Mouse (Mus musculus): ENCODE measurements around the gene Odr4. TPM values are rescaled to one million over a fixed set of nuclear protein-coding genes. Genes with fewer than 3 reads are reported as not detected.

Odr4 gene
- polyA plus RNA-seq, 1 experiment from 2014 or later: 39.0 TPM

GRCm38 (mm10) chr1:150404555-150404954, 11.7 kb upstream of the Odr4 start:
- Histone ChIP-seq H3K9me3 (ENCODE audit: control insufficient read depth, low read length) (no peaks in the 10 kb centered on the region), H3K9ac (ENCODE audit: low read depth, low read length) (no peak overlapping the region), H3K4me1 (ENCODE audit: control insufficient read depth, insufficient read depth, low read depth, low read length) (no peaks in the 10 kb centered on the region), H3K27me3 (replicated peaks; ENCODE audit: control insufficient read depth, insufficient read depth, low read length) (no peaks in the 10 kb centered on the region), H3K36me3 (ENCODE audit: control insufficient read depth, insufficient read depth, low read length) (peaks cover 17% of the 10 kb centered on the region), H3K27ac (ENCODE audit: low read depth, low read length) (no peak overlapping the region), H3K4me3 (ENCODE audit: low read length) (no peak overlapping the region), H3K4me2 (ENCODE audit: low read length) (no peak overlapping the region)
- no peak for ATAC-seq
- WGBS: 95% methylated on average over 3 of the region's 3 CpGs

- no peak for ATAC-seq
- Histone ChIP-seq H3K4me2 (ENCODE audit: low read length) (no peak overlapping the region), H3K27me3 (replicated peaks; ENCODE audit: control insufficient read depth, insufficient read depth, low read length) (no peaks in the 10 kb centered on the region), H3K9ac (ENCODE audit: low read depth, low read length) (no peak overlapping the region), H3K9me3 (ENCODE audit: control insufficient read depth, low read length) (no peaks in the 10 kb centered on the region), H3K27ac (ENCODE audit: low read depth, low read length) (no peak overlapping the region), H3K4me1 (ENCODE audit: control insufficient read depth, insufficient read depth, low read depth, low read length) (no peaks in the 10 kb centered on the region), H3K36me3 (ENCODE audit: control insufficient read depth, insufficient read depth, low read length) (peaks cover 15% of the 10 kb centered on the region), H3K4me3 (ENCODE audit: low read length) (no peak overlapping the region)
- WGBS: 95% methylated on average over 3 of the region's 3 CpGs
Measured at GRCm38 (mm10) chr1:150403914-150404313, 11.0 kb upstream of the Odr4 start.

DNA sequence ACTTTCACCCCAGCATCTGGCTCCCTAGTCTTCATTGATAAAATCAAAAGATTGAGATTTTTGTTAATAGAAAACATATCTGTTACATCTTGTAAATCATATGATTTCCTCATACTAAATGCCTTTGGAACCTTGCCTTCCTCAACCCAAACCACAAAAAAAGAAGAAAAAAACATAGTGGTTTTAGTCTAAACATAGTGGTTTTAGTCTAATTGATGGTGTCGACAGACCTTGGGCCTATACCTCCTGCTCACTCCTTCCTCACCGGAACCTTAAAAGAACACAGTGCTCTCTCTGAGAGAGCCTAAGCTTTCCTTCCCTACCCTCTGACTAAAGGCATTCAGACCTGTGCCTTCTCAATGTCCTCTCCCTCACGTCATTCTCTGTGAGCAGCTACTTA, 3.1 kb upstream of the Odr4 start:
- Histone ChIP-seq H3K9me3 (ENCODE audit: control insufficient read depth, low read length) (no peaks in the 10 kb centered on the region), H3K27ac (ENCODE audit: low read depth, low read length) (no peak overlapping the region), H3K4me3 (ENCODE audit: low read length) (no peak overlapping the region), H3K9ac (ENCODE audit: low read depth, low read length) (no peak overlapping the region), H3K4me2 (ENCODE audit: low read length) (no peak overlapping the region), H3K36me3 (ENCODE audit: control insufficient read depth, insufficient read depth, low read length) (peaks cover 14% of the 10 kb centered on the region), H3K4me1 (ENCODE audit: control insufficient read depth, insufficient read depth, low read depth, low read length) (peaks cover 8% of the 10 kb centered on the region), H3K27me3 (replicated peaks; ENCODE audit: control insufficient read depth, insufficient read depth, low read length) (no peaks in the 10 kb centered on the region)
- no peak for ATAC-seq
- WGBS: 92% methylated on average over 3 of the region's 3 CpGs

DNA sequence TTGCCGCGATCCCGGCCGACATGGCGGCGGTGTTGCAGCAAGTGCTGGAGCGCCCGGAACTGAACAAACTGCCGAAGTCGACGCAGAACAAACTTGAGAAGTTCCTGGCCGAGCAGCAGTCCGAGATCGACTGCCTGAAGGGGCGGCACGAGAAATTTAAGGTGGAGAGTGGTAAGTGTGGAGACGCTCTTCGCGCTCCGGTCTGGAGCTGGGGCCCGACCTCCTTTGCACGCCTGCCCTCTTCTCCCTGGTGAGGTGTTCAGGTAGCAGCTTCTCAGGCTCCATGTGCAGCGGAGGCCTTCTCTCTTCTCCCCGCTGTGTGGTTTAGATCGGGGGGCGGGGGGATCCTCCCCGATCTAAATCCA, 590 bp upstream of the Odr4 start:
- WGBS: 0% methylated on average over 27 of the region's 27 CpGs
- peaks cover 8% of the 10 kb centered on the region for H3K4me1 ChIP-seq (ENCODE audit: control insufficient read depth, insufficient read depth, low read depth, low read length)
- ATAC-seq: no peak
- H3K36me3 ChIP-seq (ENCODE audit: control insufficient read depth, insufficient read depth, low read length): peaks cover 13% of the 10 kb centered on the region; the same call in 1 of the 2 replicates
- peak overlapping the region; percentile 80 for H3K4me3 ChIP-seq (ENCODE audit: low read length)
- peak overlapping the region; percentile 82 for H3K9ac ChIP-seq (ENCODE audit: low read depth, low read length)
- H3K27me3 ChIP-seq (replicated peaks; ENCODE audit: control insufficient read depth, insufficient read depth, low read length): no peaks in the 10 kb centered on the region
- H3K9me3 ChIP-seq (ENCODE audit: control insufficient read depth, low read length): no peaks in the 10 kb centered on the region
- H3K4me2 ChIP-seq (ENCODE audit: low read length): peak overlapping the region; percentile 81
- peak overlapping the region; percentile 86 for H3K27ac ChIP-seq (ENCODE audit: low read depth, low read length)

DNA sequence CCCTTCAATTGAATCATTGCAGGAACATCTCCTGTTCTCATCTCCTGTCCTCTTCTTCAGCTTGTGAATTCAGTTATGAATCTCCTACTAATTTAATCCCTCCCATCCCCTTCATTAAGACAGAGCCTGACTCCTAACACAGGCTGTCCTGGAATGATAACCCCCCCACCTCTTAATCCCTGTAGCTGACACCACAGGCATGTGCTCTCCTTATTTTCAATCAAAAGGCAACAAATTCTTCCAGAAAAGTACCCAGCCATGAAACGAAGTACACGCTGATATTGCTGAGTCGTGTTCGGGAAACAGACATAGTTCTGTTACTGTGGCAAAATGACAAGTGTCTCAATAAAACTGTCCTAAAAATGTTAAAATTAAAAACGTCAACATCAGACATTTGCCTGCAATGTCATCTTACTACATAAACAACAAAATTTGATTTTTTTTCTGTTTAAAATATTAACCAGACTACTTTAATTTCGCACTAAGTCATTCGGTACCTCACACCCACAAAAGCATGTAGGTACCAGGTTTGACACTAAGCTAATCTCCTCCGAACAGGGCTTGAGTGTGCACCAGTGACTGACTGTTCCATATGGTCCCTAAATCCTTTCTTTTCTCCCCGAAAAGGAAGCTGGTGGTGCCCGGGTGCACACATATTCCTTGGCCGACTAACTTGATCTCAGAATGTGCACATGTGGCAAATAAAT, 796 bp downstream of the Odr4 start:
- Histone ChIP-seq H3K9me3 (ENCODE audit: control insufficient read depth, low read length) (no peaks in the 10 kb centered on the region), H3K27me3 (replicated peaks; ENCODE audit: control insufficient read depth, insufficient read depth, low read length) (no peaks in the 10 kb centered on the region), H3K9ac (ENCODE audit: low read depth, low read length) (peak overlapping the region; percentile 82), H3K27ac (ENCODE audit: low read depth, low read length) (peak overlapping the region; percentile 98), H3K36me3 (ENCODE audit: control insufficient read depth, insufficient read depth, low read length) (peaks cover 14% of the 10 kb centered on the region), H3K4me2 (ENCODE audit: low read length) (peak overlapping the region; percentile 78), H3K4me3 (ENCODE audit: low read length) (peak overlapping the region; percentile 80), H3K4me1 (ENCODE audit: control insufficient read depth, insufficient read depth, low read depth, low read length) (peaks cover 8% of the 10 kb centered on the region)
- ATAC-seq: peak; percentile 31
- 26% methylated on average over 11 of the region's 11 CpGs for WGBS

GRCm38 (mm10) chr1:150389390-150390129, 3.3 kb downstream of the Odr4 start:
- no peaks in the 10 kb centered on the region for H3K27me3 ChIP-seq (replicated peaks; ENCODE audit: control insufficient read depth, insufficient read depth, low read length)
- peaks cover 8% of the 10 kb centered on the region for H3K4me1 ChIP-seq (ENCODE audit: control insufficient read depth, insufficient read depth, low read depth, low read length)
- ATAC-seq: no peak
- H3K36me3 ChIP-seq (ENCODE audit: control insufficient read depth, insufficient read depth, low read length): peaks cover 15% of the 10 kb centered on the region
- H3K9me3 ChIP-seq (ENCODE audit: control insufficient read depth, low read length): no peaks in the 10 kb centered on the region
- H3K4me2 ChIP-seq (ENCODE audit: low read length): no peak overlapping the region
- no peak overlapping the region for H3K9ac ChIP-seq (ENCODE audit: low read depth, low read length)
- 93% methylated on average over 6 of the region's 6 CpGs for WGBS
- no peak overlapping the region for H3K27ac ChIP-seq (ENCODE audit: low read depth, low read length)
- no peak overlapping the region for H3K4me3 ChIP-seq (ENCODE audit: low read length)

- Histone ChIP-seq H3K9me3 (ENCODE audit: control insufficient read depth, low read length) (no peaks in the 10 kb centered on the region), H3K4me1 (ENCODE audit: control insufficient read depth, insufficient read depth, low read depth, low read length) (peaks cover 4% of the 10 kb centered on the region), H3K36me3 (ENCODE audit: control insufficient read depth, insufficient read depth, low read length) (peaks cover 20% of the 10 kb centered on the region), H3K9ac (ENCODE audit: low read depth, low read length) (no peak overlapping the region), H3K4me3 (ENCODE audit: low read length) (no peak overlapping the region), H3K27ac (ENCODE audit: low read depth, low read length) (no peak overlapping the region), H3K4me2 (ENCODE audit: low read length) (no peak overlapping the region), H3K27me3 (replicated peaks; ENCODE audit: control insufficient read depth, insufficient read depth, low read length) (no peaks in the 10 kb centered on the region)
- no peak for ATAC-seq
- 96% methylated on average over 9 of the region's 9 CpGs for WGBS
Measured at GRCm38 (mm10) chr1:150387572-150387971, 5.3 kb downstream of the Odr4 start.

DNA sequence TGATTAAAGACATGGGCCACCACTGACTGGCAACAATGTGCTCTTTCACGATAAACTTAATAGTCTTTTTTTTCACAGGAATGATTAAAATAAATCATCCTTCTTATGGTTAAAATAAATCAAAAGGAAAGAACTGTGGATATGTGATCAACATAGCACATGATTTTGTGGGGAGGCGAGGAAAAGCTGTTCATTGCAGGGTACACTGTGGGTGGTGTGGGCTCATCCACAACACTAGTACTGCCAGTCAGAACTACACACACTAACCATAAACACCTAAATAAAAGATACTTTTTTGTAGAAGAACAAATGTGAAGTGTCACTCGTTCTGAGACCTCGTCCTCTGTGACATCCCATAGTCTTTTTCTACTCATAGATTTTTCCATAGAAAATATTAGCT, 8.7 kb downstream of the Odr4 start:
- Histone ChIP-seq H3K9ac (ENCODE audit: low read depth, low read length) (no peak overlapping the region), H3K9me3 (ENCODE audit: control insufficient read depth, low read length) (no peaks in the 10 kb centered on the region), H3K4me1 (ENCODE audit: control insufficient read depth, insufficient read depth, low read depth, low read length) (no peaks in the 10 kb centered on the region), H3K4me3 (ENCODE audit: low read length) (no peak overlapping the region), H3K27me3 (replicated peaks; ENCODE audit: control insufficient read depth, insufficient read depth, low read length) (no peaks in the 10 kb centered on the region), H3K27ac (ENCODE audit: low read depth, low read length) (no peak overlapping the region), H3K4me2 (ENCODE audit: low read length) (no peak overlapping the region), H3K36me3 (ENCODE audit: control insufficient read depth, insufficient read depth, low read length) (peaks cover 20% of the 10 kb centered on the region)
- ATAC-seq: no peak
- 95% methylated on average over 4 of the region's 4 CpGs for WGBS

GRCm38 (mm10) chr1:150374247-150374646, 18.6 kb downstream of the Odr4 start:
- ATAC-seq: no peak

More at GRCm38 (mm10) chr1:150374247-150374646, 18.6 kb downstream of the Odr4 start:
- no peaks in the 10 kb centered on the region for H3K27me3 ChIP-seq (replicated peaks; ENCODE audit: control insufficient read depth, insufficient read depth, low read length)
- H3K9me3 ChIP-seq (ENCODE audit: control insufficient read depth, low read length): no peaks in the 10 kb centered on the region
- H3K4me3 ChIP-seq (ENCODE audit: low read length): no peak overlapping the region
- no peak overlapping the region for H3K4me2 ChIP-seq (ENCODE audit: low read length)
- no peak overlapping the region for H3K27ac ChIP-seq (ENCODE audit: low read depth, low read length)
- H3K36me3 ChIP-seq (ENCODE audit: control insufficient read depth, insufficient read depth, low read length): 0 out of 2 replicates have a peak, but pooled peaks cover 2% of the 10 kb centered on the region
- no peaks in the 10 kb centered on the region for H3K4me1 ChIP-seq (ENCODE audit: control insufficient read depth, insufficient read depth, low read depth, low read length)
- WGBS: 95% methylated on average over 2 of the region's 2 CpGs
- H3K9ac ChIP-seq (ENCODE audit: low read depth, low read length): no peak overlapping the region

All from hindbrain, embryonic 16.5 days (tissue).